Mouse (Mus musculus) G1E (cell line): Measurements from ENCODE around the gene Serpini1. TPM values are rescaled to one million over a fixed set of nuclear protein-coding genes. Genes with fewer than 3 reads are reported as not detected.
A peak's percentile ranks its signal among the peaks of the same experiment; 100 is the strongest.

Experiments used
- ATAC-seq: 2 replicates; pipeline ENCODE4 v1.8.0; 2016; ENCODE audit warnings: mild to moderate bottlenecking; ENCODE audit not compliant: insufficient number of reproducible peaks, poor library complexity, low FRiP score, severe bottlenecking; ENCODE audit errors: extremely low read depth
- DNase-seq: peaks from one replicate; pipeline ENCODE4 v3.0.0; 2012; ENCODE audit warnings: low spot score
- H3K27me3 ChIP-seq: 2 replicates; pipeline ENCODE4 v1.6.1; 2012; ENCODE audit warnings: mild to moderate bottlenecking, low read length, inconsistent platforms; ENCODE audit not compliant: insufficient read depth
- H3K36me3 ChIP-seq: replicated peaks from 2 replicates; pipeline ENCODE3; 2012; ENCODE audit warnings: mild to moderate bottlenecking, inconsistent platforms
- H3K4me1 ChIP-seq: 2 replicates; pipeline ENCODE4 v1.6.1; 2012; ENCODE audit warnings: low read depth, low read length, inconsistent platforms, mixed read lengths; ENCODE audit not compliant: insufficient read depth
- H3K4me3 ChIP-seq: 2 replicates; pipeline ENCODE4 v1.5.1; 2012; ENCODE audit warnings: low read depth, mild to moderate bottlenecking, inconsistent platforms, low read length, moderate library complexity, mixed read lengths
- H3K9me3 ChIP-seq: replicated peaks from 2 replicates; pipeline ENCODE4 v1.6.1; 2012; ENCODE audit warnings: inconsistent platforms
- CTCF ChIP-seq: IDR thresholded peaks from 2 replicates; pipeline ENCODE4 v1.5.1; 2012; ENCODE audit warnings: low read depth, low read length, inconsistent platforms, mixed read lengths
- GATA1 ChIP-seq: IDR thresholded peaks from 2 replicates; pipeline ENCODE4 v1.6.1; 2012; ENCODE audit warnings: borderline replicate concordance, low read length, inconsistent platforms, mixed read lengths
- GATA2 ChIP-seq: IDR thresholded peaks from 2 replicates; pipeline ENCODE4 v1.6.1; 2012; ENCODE audit warnings: low read depth, low read length, inconsistent platforms, borderline replicate concordance
- POLR2AphosphoS5 ChIP-seq: IDR thresholded peaks from 2 replicates; pipeline ENCODE4 v1.6.1; 2012; ENCODE audit warnings: low read depth, low read length, inconsistent platforms; ENCODE audit not compliant: insufficient replicate concordance
- TAL1 ChIP-seq: conservative IDR thresholded peaks from 2 replicates; pipeline ENCODE4 v1.6.1; 2012; ENCODE audit warnings: low read depth, low read length, inconsistent platforms, mixed read lengths
- polyA plus RNA-seq: library from polyadenylated mRNA; stranded (reverse); fragments of >175 nt; gene quantifications from 2 replicates; pipeline ENCODE4 v1.2.3, GENCODE M21; 2012
- total RNA-seq, 2 experiments: library from RNA; stranded (forward) in 1 of 2; stranded (reverse) in 1 of 2; fragments of 200-1000 nt in 1 of 2; fragments of >200 nt in 1 of 2; fragmentation: Nextera tagmentation in 1 of 2; gene quantifications; 2 replicates each; pipeline ENCODE4 v1.2.3; 2014 to 2017

Gene Serpini1
- total and polyA plus RNA-seq, 3 experiments, result 0.55 TPM; not detected in 2

DNA sequence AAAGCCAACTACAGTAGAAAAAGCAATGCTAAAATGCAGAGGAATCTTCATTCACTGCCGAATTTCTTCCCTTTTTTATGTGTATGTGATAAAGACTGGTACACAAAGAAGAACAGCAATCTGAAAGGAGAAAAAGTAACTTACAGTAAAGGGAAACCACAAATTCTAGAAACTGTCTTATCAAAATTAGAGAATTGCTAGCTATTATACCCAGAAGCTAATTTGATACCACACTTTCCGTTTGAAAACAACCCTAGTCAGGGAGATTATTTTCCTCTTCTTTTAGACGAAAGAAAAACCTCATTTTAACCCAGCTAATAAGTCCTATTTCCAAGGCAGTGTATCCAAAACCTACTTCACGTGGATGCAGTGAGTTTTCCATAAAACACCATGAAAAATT, 16.1 kb upstream of the Serpini1 start:
- ATAC-seq (no peak), DNase-seq (no peak)
- H3K4me1 ChIP-seq, result peaks cover 21% of the 10 kb centered on the region
- TF ChIP-seq CTCF (no peak), GATA2 (no peak), POLR2AphosphoS5 (no peak), GATA1 (no peak), TAL1 (no peak)
- no peaks in the 10 kb centered on the region for H3K9me3 ChIP-seq
- peaks cover 13% of the 10 kb centered on the region for H3K36me3 ChIP-seq
- H3K27me3 ChIP-seq, result no peaks in the 10 kb centered on the region
- no peak overlapping the region for H3K4me3 ChIP-seq

DNA sequence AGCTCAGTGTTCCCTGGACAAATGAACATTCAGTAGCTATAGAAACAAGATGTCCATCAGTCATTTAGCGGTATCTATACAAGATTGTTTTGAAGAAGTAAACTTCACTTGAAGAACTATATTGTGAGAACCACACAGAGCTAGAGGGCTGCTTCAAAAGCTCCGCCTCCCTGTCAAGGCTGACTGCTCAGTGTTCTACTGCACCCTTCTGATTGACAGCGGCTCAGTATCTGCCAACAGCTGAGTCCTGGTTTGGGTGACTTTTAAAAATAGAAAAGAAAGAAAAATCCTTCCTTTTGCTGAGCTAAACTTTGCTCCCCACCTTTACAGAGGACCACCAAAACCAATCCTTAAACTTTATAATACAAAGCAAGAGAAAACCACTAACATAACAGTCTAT, 14.5 kb upstream of the Serpini1 start:
- no peak for DNase-seq
- Histone ChIP-seq H3K36me3 (peaks cover 10% of the 10 kb centered on the region), H3K4me3 (no peak overlapping the region), H3K4me1 (peaks cover 21% of the 10 kb centered on the region), H3K9me3 (no peaks in the 10 kb centered on the region), H3K27me3 (no peaks in the 10 kb centered on the region)
- ATAC-seq, result no peak
- no peak for TF ChIP-seq CTCF
- no peak for TF ChIP-seq GATA1
- no peak for TF ChIP-seq GATA2
- TF ChIP-seq POLR2AphosphoS5, result no peak
- TF ChIP-seq TAL1, result no peak

DNA sequence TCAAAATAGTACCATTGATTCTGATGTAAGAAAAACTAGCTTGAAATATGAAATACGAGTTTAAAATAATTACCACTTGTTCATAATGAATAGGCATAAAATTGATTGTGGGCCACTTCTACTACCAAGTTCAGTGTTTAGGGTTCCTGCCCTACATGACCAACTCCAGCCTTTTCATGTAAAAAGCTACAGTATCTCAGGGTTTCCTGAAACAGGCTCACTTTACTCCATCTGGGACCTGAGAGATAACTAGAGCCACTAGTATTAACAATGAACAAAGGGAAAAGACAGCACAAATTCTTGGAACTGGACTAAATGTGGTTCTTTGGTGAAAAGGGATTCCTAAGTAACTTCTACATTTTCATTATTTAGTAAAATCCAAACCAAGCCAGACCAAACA, 13.1 kb upstream of the Serpini1 start:
- Histone ChIP-seq H3K36me3 (peaks cover 4% of the 10 kb centered on the region), H3K27me3 (no peaks in the 10 kb centered on the region), H3K9me3 (no peaks in the 10 kb centered on the region), H3K4me1 (peaks cover 21% of the 10 kb centered on the region), H3K4me3 (no peak overlapping the region)
- no peak for TF ChIP-seq POLR2AphosphoS5
- TF ChIP-seq TAL1, result peak; percentile 35; the same call in 1 of the 2 replicates
- DNase-seq, result peak; percentile 10
- peak; percentile 73 for ATAC-seq

GRCm38 (mm10) chr3:75551248-75551647, 6.1 kb upstream of the Serpini1 start:
- no peaks in the 10 kb centered on the region for H3K27me3 ChIP-seq
- peaks cover 6% of the 10 kb centered on the region for H3K36me3 ChIP-seq
- DNase-seq (no peak), ATAC-seq (no peak)
- H3K4me3 ChIP-seq, result no peak overlapping the region
- TF ChIP-seq CTCF, result no peak
- no peak for TF ChIP-seq POLR2AphosphoS5
- no peak for TF ChIP-seq TAL1
- no peak for TF ChIP-seq GATA1
- no peak for TF ChIP-seq GATA2
- no peaks in the 10 kb centered on the region for H3K9me3 ChIP-seq
- peaks cover 9% of the 10 kb centered on the region for H3K4me1 ChIP-seq

- TF ChIP-seq POLR2AphosphoS5 (no peak), GATA2 (no peak), GATA1 (no peak), CTCF (no peak), TAL1 (no peak)
- H3K27me3 ChIP-seq, result no peaks in the 10 kb centered on the region
- peaks cover 3% of the 10 kb centered on the region for H3K36me3 ChIP-seq
- ATAC-seq (no peak), DNase-seq (peak; percentile 18)
- peaks cover 18% of the 10 kb centered on the region for H3K4me1 ChIP-seq
- no peaks in the 10 kb centered on the region for H3K9me3 ChIP-seq
- H3K4me3 ChIP-seq, result peak overlapping the region; percentile 94
Measured at GRCm38 (mm10) chr3:75556121-75556694, 1.1 kb upstream of the Serpini1 start.

- TF ChIP-seq GATA2, result no peak
- TF ChIP-seq GATA1, result no peak
- no peak for TF ChIP-seq CTCF
- TF ChIP-seq POLR2AphosphoS5, result no peak
- no peak for TF ChIP-seq TAL1
- DNase-seq (peak; percentile 87), ATAC-seq (peak; percentile 91)
- Histone ChIP-seq H3K27me3 (no peaks in the 10 kb centered on the region), H3K9me3 (no peaks in the 10 kb centered on the region), H3K4me1 (peaks cover 18% of the 10 kb centered on the region), H3K4me3 (peak within 1 kb of the TSS; percentile 94), H3K36me3 (peaks cover 2% of the 10 kb centered on the region)
Measured at GRCm38 (mm10) chr3:75556695-75557291, 554 bp upstream of the Serpini1 start, which contains the start of gene Pdcd10. TSS of gene Pdcd10 (minus strand) at chr3:75556856.
